Mouse (Mus musculus) layer of hippocampus, adult 2 months (tissue): ENCODE data around the gene Fam24b. TPM values are rescaled to one million over a fixed set of nuclear protein-coding genes. Genes with fewer than 3 reads are reported as not detected.

Source experiments
- DNase-seq, 2 experiments: peaks; one replicate each; pipeline ENCODE4 v3.0.0; 2022; ENCODE audit warnings: low spot score in 2 of 2
- H3K27ac ChIP-seq: fragments of 200-600 bp; 2 replicates; pipeline ENCODE4 v1.8.1; 2022
- H3K4me3 ChIP-seq: fragments of 200-600 bp; 2 replicates; pipeline ENCODE4 v1.8.1; 2022; ENCODE audit warnings: mild to moderate bottlenecking
- CTCF ChIP-seq: fragments of 200-600 bp; conservative IDR thresholded peaks from 2 replicates; pipeline ENCODE4 v1.8.1; 2022; ENCODE audit warnings: antibody characterized with exemption, mild to moderate bottlenecking, moderate library complexity
- long read RNA-seq, 2 experiments: library from polyadenylated mRNA; stranded (forward); transcript quantifications; one replicate each; pipeline ENCODE4 v2.0.0; 2021; ENCODE audit warnings: borderline mapping rate in 2 of 2
- total RNA-seq, 2 experiments: library from RNA; stranded (reverse); gene quantifications; 2 replicates each; pipeline ENCODE4 v1.2.3; 2021

The Fam24b gene
- total RNA-seq, result not detected
- long read RNA-seq, experiment 1, result 0 reads
- long read RNA-seq, experiment 2, result 0 reads

DNA sequence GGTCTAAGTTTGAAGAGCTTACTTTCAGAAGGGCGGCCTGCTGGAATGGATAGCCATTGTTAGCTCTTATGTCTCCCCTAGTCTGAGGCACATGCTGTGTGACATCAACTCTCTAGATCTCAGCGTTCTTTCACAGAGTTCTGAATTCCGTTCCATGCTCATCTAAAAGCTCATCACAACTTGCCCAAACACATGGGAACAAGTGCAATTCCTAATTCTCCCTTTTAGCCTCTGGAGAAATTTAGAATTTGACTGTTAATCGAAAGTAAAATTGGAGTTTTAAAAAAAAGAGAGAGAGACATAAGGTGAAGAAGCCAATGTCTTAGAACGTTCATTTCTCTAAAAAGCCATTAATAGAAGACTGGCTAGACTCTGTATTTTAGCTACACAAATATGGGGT, at the start of gene Fam24b:
Gene Fam24b, minus strand, starts transcription at position 101 of the 400 bp plus-strand sequence.
- no peak for TF ChIP-seq CTCF
- no peak within 1 kb of the TSS for H3K4me3 ChIP-seq
- DNase-seq, result no peak
- H3K27ac ChIP-seq, result no peak within 1 kb of the TSS

- no peak for DNase-seq
- Histone ChIP-seq H3K4me3 (peak overlapping the region; percentile 67), H3K27ac (peak overlapping the region; percentile 100; the same call in 1 of the 2 replicates)
- TF ChIP-seq CTCF, result peak; percentile 43
These were observed 42.8 kb upstream of the Fam24b start for GRCm38 (mm10) chr7:131371880-131372651.

DNA sequence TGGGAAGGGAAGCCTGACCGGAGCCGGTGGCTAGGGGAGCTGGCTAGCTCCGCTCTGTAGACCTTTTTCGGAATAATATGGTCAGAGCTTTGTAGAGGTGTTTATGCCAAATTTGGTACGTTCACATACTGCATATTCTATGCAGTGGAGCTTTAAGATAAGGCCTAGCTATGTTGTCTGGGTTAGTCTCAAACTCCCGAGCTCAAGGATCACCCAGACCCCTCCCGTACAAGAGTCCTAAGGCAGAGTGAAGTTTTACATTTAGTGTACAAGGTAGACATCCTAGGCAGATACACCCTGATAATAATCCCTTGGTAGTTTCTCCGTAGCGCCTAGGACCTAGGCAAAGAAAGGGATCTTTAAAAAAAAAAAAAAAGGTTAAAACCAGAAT, 42.1 kb upstream of the Fam24b start:
- TF ChIP-seq CTCF, result no peak
- DNase-seq, result no peak
- peak overlapping the region; percentile 100 for H3K27ac ChIP-seq
- peak overlapping the region; percentile 67 for H3K4me3 ChIP-seq

- TF ChIP-seq CTCF, result peak; percentile 98
- Histone ChIP-seq H3K27ac (peak within 1 kb of the TSS; percentile 100), H3K4me3 (peak within 1 kb of the TSS; percentile 67)
- peak; percentile 86 to 87 for DNase-seq
These were observed 41.5 kb upstream of the Fam24b start, which contains the start of gene Pstk for GRCm38 (mm10) chr7:131370648-131371469. Pstk (plus strand) TSS chr7:131371141.

- DNase-seq, result no peak
- Histone ChIP-seq H3K4me3 (no peak overlapping the region), H3K27ac (no peak overlapping the region)
- no peak for TF ChIP-seq CTCF
These were observed 34.8 kb upstream of the Fam24b start for GRCm38 (mm10) chr7:131364131-131364530.

- no peak; the same call in 1 of the 2 replicates for TF ChIP-seq CTCF
- DNase-seq, result peak; percentile 96
- Histone ChIP-seq H3K4me3 (peak within 1 kb of the TSS; percentile 77), H3K27ac (peak within 1 kb of the TSS; percentile 96)
These were observed 33.4 kb upstream of the Fam24b start, which contains the start of gene 2310057M21Rik for GRCm38 (mm10) chr7:131362615-131363300. 2310057M21Rik (minus strand) TSS chr7:131362759.

DNA sequence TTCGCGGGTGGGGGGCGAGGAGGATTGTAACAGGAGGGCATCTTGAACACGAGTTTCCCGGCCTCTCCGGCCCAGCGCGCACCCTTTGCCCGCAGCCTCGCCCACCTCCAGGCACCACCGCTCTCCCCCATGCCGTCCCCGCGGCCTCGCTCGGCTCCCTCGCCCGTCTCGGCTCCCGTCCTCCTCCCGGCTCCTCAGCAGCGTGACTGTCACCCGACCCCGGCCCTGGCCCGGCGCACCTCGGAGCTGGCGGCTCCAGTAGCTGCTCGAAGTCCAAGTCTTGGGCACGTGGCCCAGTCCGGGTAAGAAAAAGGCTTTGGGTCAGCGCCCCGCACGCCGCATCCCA, 32.9 kb upstream of the Fam24b start:
- TF ChIP-seq CTCF, result no peak
- peak overlapping the region; percentile 77 for H3K4me3 ChIP-seq
- peak overlapping the region; percentile 96 for H3K27ac ChIP-seq
- DNase-seq, result no peak

DNA sequence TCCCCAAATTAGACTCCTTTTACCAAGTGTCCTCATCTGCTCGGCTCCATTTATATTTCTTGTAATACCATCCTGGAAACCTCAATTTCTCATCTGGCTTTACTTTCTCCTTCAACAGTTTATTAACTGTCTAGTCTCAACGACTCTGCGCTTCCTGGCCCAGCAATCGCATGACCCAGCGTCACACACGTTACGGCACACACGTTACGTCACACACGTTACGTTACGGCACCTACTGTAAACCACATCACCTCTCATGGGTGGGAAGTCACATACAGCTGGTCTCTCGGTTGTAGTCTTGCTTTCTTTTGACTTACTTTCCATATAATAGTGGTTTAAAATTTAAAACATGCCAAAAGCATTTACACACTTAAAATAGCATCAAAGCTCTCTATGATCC, 26.8 kb upstream of the Fam24b start:
- no peak overlapping the region for H3K4me3 ChIP-seq
- no peak overlapping the region for H3K27ac ChIP-seq
- TF ChIP-seq CTCF, result no peak
- DNase-seq, result no peak

- no peak for TF ChIP-seq CTCF
- H3K27ac ChIP-seq, result no peak overlapping the region
- no peak for DNase-seq
- H3K4me3 ChIP-seq, result no peak overlapping the region
These were observed 16.7 kb upstream of the Fam24b start for GRCm38 (mm10) chr7:131345856-131346541.

GRCm38 (mm10) chr7:131337502-131338068, 8.3 kb upstream of the Fam24b start:
- Histone ChIP-seq H3K27ac (no peak overlapping the region), H3K4me3 (no peak overlapping the region)
- no peak for DNase-seq
- no peak for TF ChIP-seq CTCF

DNA sequence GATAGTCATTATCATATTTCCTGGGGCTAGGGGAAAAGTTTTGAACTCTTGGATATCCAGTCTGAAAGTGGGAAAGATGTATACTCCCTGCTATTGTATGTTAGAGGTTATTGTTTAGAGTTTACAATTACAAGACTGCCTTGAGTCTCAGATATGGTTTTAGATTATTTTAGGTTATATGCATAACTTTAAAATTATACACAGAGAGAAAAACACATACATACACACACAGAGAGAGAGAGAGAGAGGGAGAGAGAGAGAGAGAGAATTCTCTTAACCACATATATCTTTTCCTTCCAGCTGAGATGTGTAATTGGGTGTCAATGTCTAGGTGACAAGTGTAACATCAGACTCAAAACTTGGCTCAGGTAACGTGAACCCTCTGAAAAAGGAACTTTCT, 4.2 kb upstream of the Fam24b start, which contains the start of gene Fam24a:
Gene Fam24a, plus strand, starts transcription at position 301 of the 400 bp plus-strand sequence.
- no peak within 1 kb of the TSS for H3K4me3 ChIP-seq
- DNase-seq, result no peak
- TF ChIP-seq CTCF, result no peak
- H3K27ac ChIP-seq, result no peak within 1 kb of the TSS

GRCm38 (mm10) chr7:131331688-131332087, 2.4 kb upstream of the Fam24b start:
- Histone ChIP-seq H3K27ac (no peak overlapping the region), H3K4me3 (no peak overlapping the region)
- no peak for TF ChIP-seq CTCF
- no peak for DNase-seq
